ENCODE assay signal across 8 mouse cellular contexts in the genomic region with DNA sequence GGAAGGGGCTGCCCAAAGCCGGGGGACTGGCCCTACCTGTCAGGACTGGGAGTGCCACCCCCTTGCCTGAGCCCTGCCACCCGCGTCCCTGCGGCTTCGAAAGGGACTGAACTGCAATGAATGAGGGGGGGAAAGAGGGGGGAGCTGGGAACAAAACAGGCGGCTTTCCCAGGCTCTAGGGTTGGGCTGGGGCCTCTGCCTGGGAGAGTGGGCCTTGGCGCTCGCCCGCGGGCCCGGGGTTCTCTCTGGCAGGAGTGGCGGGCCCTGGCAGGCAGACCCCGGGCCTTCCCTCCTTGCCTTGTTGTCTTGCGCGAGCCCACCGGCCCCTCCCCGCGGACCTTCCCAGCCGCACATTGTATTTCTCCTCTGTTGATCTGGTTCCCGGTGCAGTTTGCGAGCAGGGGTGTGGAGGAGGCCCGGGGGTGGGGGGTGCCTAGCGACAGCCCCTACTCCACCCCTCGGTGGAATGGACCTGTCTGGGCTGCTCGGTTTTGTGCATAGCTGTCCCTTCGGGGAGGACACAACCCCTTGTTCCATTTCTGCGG. TPM values are rescaled to one million over a fixed set of nuclear protein-coding genes. Genes with fewer than 3 reads are reported as not detected.
A peak's percentile ranks its signal among the peaks of the same experiment; 100 is the strongest.
DNase-seq lines count a peak whose midpoint lies in the region; ATAC-seq and TF ChIP-seq lines count a peak whose summit lies in the region.

No protein-coding gene starts in this region.

- 3% methylated on average over 27 of the region's 27 CpGs for WGBS in kidney, adult 2 months
- under 1% methylated on average over 26 of the region's 27 CpGs for WGBS in forebrain, embryonic 16.5 days
- 5% methylated on average over 21 of the region's 27 CpGs for WGBS in liver, postnatal 0 days (ENCODE audit: insufficient replicate concordance)

- TF ChIP-seq CTCF in kidney, adult 2 months (conservative IDR thresholded peaks at IDR 0.05; ENCODE audit: insufficient read depth, insufficient read length, low read depth, low read length), result no peak
- no peak for TF ChIP-seq CTCF in liver, postnatal 0 days (IDR thresholded peaks at IDR 0.05; ENCODE audit: low read depth)

- no peaks in the 10 kb centered on the region for H3K9me3 ChIP-seq in forebrain, embryonic 16.5 days (ENCODE audit: control insufficient read depth, low read length)
- H3K9me3 ChIP-seq in liver, postnatal 0 days (ENCODE audit: low read length), result no peaks in the 10 kb centered on the region

- no peak for TF ChIP-seq EP300 in liver, postnatal 0 days (IDR thresholded peaks at IDR 0.05; ENCODE audit: low read depth)

- no peaks in the 10 kb centered on the region for H3K27me3 ChIP-seq in kidney, adult 2 months (replicated peaks; ENCODE audit: control insufficient read depth, insufficient read depth, low read length)
- H3K27me3 ChIP-seq in forebrain, embryonic 16.5 days (replicated peaks; ENCODE audit: control insufficient read depth, insufficient read depth, low read length), result no peaks in the 10 kb centered on the region
- H3K27me3 ChIP-seq in liver, postnatal 0 days (ENCODE audit: insufficient read depth, low read length), result peaks cover 60% of the 10 kb centered on the region

- DNase-seq in kidney, adult 2 months, result no peak
- no peak for DNase-seq in kidney, postnatal 10 days
- peak; percentile 75 for DNase-seq in ZHBTc4 (ENCODE audit: low read depth, low spot score)
- peak; percentile 16 for DNase-seq in liver, postnatal 0 days
- DNase-seq in adrenal gland, postnatal 36 days, result no peak
- DNase-seq in cerebellum, adult 11-12 months, result no peak
- DNase-seq in T-cell, adult 2 months (ENCODE audit: low spot score), result no peak

- no peaks in the 10 kb centered on the region for H3K36me3 ChIP-seq in kidney, adult 2 months (ENCODE audit: control insufficient read depth, insufficient read depth, low read length)
- no peaks in the 10 kb centered on the region for H3K36me3 ChIP-seq in forebrain, embryonic 16.5 days (ENCODE audit: control insufficient read depth, insufficient read depth)
- H3K36me3 ChIP-seq in liver, postnatal 0 days (replicated peaks; ENCODE audit: insufficient read depth, low read length), result no peaks in the 10 kb centered on the region

- peak; percentile 79 for ATAC-seq in forebrain, embryonic 16.5 days
- peak; percentile 18; the same call in 1 of the 2 replicates for ATAC-seq in liver, postnatal 0 days

- H3K27ac ChIP-seq in kidney, adult 2 months (ENCODE audit: insufficient read depth, low read depth, low read length), result no peak overlapping the region
- peak overlapping the region; percentile 99 for H3K27ac ChIP-seq in forebrain, embryonic 16.5 days (ENCODE audit: low read length)
- no peak overlapping the region for H3K27ac ChIP-seq in liver, postnatal 0 days (ENCODE audit: low read depth)

- H3K4me3 ChIP-seq in kidney, adult 2 months (ENCODE audit: insufficient read depth, low read depth, low read length), result peak overlapping the region; percentile 54
- peak overlapping the region; percentile 58 for H3K4me3 ChIP-seq in forebrain, embryonic 16.5 days (replicated peaks; ENCODE audit: low read length)
- peak overlapping the region; percentile 52 for H3K4me3 ChIP-seq in liver, postnatal 0 days (ENCODE audit: low read depth, low read length)

- no peaks in the 10 kb centered on the region; the same call in 1 of the 2 replicates for H3K4me1 ChIP-seq in kidney, adult 2 months (ENCODE audit: control insufficient read depth, insufficient read depth, low read length)
- H3K4me1 ChIP-seq in forebrain, embryonic 16.5 days (replicated peaks; ENCODE audit: control insufficient read depth, insufficient read depth, low read length), result peaks cover 53% of the 10 kb centered on the region
- H3K4me1 ChIP-seq in liver, postnatal 0 days (ENCODE audit: insufficient read depth), result peaks cover 9% of the 10 kb centered on the region

- peak overlapping the region; percentile 82 for H3K4me2 ChIP-seq in forebrain, embryonic 16.5 days (ENCODE audit: low read length)
- H3K4me2 ChIP-seq in liver, postnatal 0 days (ENCODE audit: low read depth, low read length), result peak overlapping the region; percentile 87

- no peak for TF ChIP-seq POLR2A in kidney, adult 2 months (IDR thresholded peaks at IDR 0.05; ENCODE audit: low read depth, low read length)

- peak overlapping the region; percentile 87 for H3K9ac ChIP-seq in forebrain, embryonic 16.5 days (replicated peaks; ENCODE audit: low read depth, low read length)
- no peak overlapping the region for H3K9ac ChIP-seq in liver, postnatal 0 days (replicated peaks)

RNA-seq across cellular contexts. Expression of a gene that starts 0.7 kb away (rescaled TPM):
- 10.4 and 19.3 TPM in 2 replicates for polyA plus RNA-seq in kidney, adult 2 months (2012; rRNA removed)
- polyA plus RNA-seq in forebrain, embryonic 16.5 days (2015; fragmentation: Nextera tagmentation; extraction: Ambion mirVana), result 12.3 and 13.1 TPM in 2 replicates
- polyA plus RNA-seq in liver, postnatal 0 days (2015; fragmentation: Nextera tagmentation; extraction: Ambion mirVana), result 0.08 and 0.12 TPM in 2 replicates
- 10 to 100 TPM; 18.7 to 19.8 TPM for total RNA-seq in adrenal gland, postnatal 36 days (2021)

RNA-seq across cellular contexts. Expression of a gene that starts 49.5 kb away (rescaled TPM):
- 52.2 and 58.5 TPM in 2 replicates for polyA plus RNA-seq in kidney, adult 2 months (2012; rRNA removed)
- polyA plus RNA-seq in forebrain, embryonic 16.5 days (2015; fragmentation: Nextera tagmentation; extraction: Ambion mirVana), result 24.1 and 32.0 TPM in 2 replicates
- polyA plus RNA-seq in liver, postnatal 0 days (2015; fragmentation: Nextera tagmentation; extraction: Ambion mirVana), result 196 and 200 TPM in 2 replicates
- total RNA-seq in adrenal gland, postnatal 36 days (2021), result 10 to 100 TPM; 43.5 to 77.2 TPM

RNA-seq across cellular contexts. Expression of a gene that starts 56.4 kb away (rescaled TPM):
- 42.7 and 51.9 TPM in 2 replicates for polyA plus RNA-seq in kidney, adult 2 months (2012; rRNA removed)
- 13.9 and 17.6 TPM in 2 replicates for polyA plus RNA-seq in forebrain, embryonic 16.5 days (2015; fragmentation: Nextera tagmentation; extraction: Ambion mirVana)
- polyA plus RNA-seq in liver, postnatal 0 days (2015; fragmentation: Nextera tagmentation; extraction: Ambion mirVana), result 122 and 136 TPM in 2 replicates
- 10 to 100 TPM; 30.6 to 58.1 TPM for total RNA-seq in adrenal gland, postnatal 36 days (2021)

Comparison
In these comparisons a context has a peak if more than half of its experiments do, and no peak if none do; other contexts are left out.
1. DNase-seq: peak in ZHBTc4 (single experiment) and liver, postnatal 0 days (single experiment); none in kidney, adult 2 months (single experiment), kidney, postnatal 10 days (single experiment), adrenal gland, postnatal 36 days (0 of 2), cerebellum, adult 11-12 months (single experiment) and T-cell, adult 2 months (single experiment).
2. RNA of a gene that starts 0.7 kb away (polyA plus RNA-seq): 12.3 to 13.1 TPM in forebrain, embryonic 16.5 days and 10.4 to 19.3 TPM in kidney, adult 2 months; 0.08 to 0.12 TPM in liver, postnatal 0 days; every median in the first group is over 10 times any median in the second.
3. Peak in every context shown above with its lines, with median percentiles within 50 percentile points of each other: H3K4me3 ChIP-seq.